In the genomic region with DNA sequence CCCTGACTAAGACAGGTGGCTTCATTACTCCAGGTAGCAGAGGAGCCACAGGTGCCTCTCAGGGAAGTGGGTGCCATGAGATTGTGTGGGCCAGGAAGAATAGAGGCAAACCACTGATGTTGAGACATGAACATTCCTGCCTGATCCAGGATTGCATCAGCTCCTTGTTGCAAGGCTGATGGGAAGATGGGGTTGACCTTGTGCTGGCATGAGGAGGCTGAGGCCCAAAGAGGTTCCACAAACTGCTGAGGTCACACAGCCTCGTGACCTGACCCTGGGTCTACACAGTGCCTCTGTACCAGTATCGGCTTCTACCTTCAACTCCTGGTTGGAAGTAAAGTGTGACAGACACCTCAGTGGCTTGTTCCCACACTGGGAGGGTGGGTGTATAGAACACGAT, we compare ENCODE assay signal across 14 mouse cellular contexts.
"Had no signal": no experiment of that assay in that cellular context is flagged by ENCODE, and none has a peak within 500 bp of the region (broad histone marks: within the 10 kb centered on the region; RNA-seq: fewer than 3 reads in every experiment).

No protein-coding gene starts in this region.

- H3K9ac ChIP-seq: liver, postnatal 0 days; lung, embryonic 15.5 days; midbrain, embryonic 15.5 days; neural tube, embryonic 13.5 days had no signal

- H3K4me2 ChIP-seq: lung, embryonic 15.5 days; midbrain, embryonic 11.5 days; midbrain, embryonic 15.5 days; neural tube, embryonic 13.5 days had no signal

- ATAC-seq: liver, postnatal 0 days; midbrain, embryonic 15.5 days had no signal

- DNase-seq: kidney, adult 8-10 months; kidney, postnatal 25 days; liver, postnatal 0 days; lung, postnatal 14 days; right cerebral cortex, postnatal 14 days; thymus, postnatal 36 days had no signal

- H3K36me3 ChIP-seq: lung, embryonic 15.5 days; midbrain, embryonic 15.5 days; neural tube, embryonic 13.5 days had no signal

- H3K9me3 ChIP-seq: limb, embryonic 10.5 days; lung, embryonic 15.5 days; megakaryocyte, embryonic 14.5 days; midbrain, embryonic 15.5 days; neural tube, embryonic 13.5 days had no signal

- H3K4me3 ChIP-seq: left cerebral cortex, adult 2 months; limb, embryonic 10.5 days; lung, embryonic 15.5 days; megakaryocyte, embryonic 14.5 days; midbrain, embryonic 15.5 days; neural tube, embryonic 13.5 days had no signal

- H3K27ac ChIP-seq: left cerebral cortex, adult 2 months; limb, embryonic 10.5 days; lung, embryonic 15.5 days; macrophage; midbrain, embryonic 15.5 days; neural tube, embryonic 13.5 days had no signal

- H3K27me3 ChIP-seq: lung, embryonic 15.5 days; midbrain, embryonic 15.5 days; neural tube, embryonic 13.5 days had no signal
